Mouse (Mus musculus) cortical plate, adult 2 months (tissue): ENCODE measurements around the gene Gm49378.

ENCODE experiments used
- CTCF ChIP-seq: fragments of 200-500 bp; IDR thresholded peaks from 2 replicates; pipeline ENCODE4 v1.5.1; 2011; ENCODE audit warnings: mild to moderate bottlenecking, control low read depth, low read length; ENCODE audit not compliant: insufficient read depth; ENCODE audit errors: extremely low read depth
- POLR2A ChIP-seq: fragments of 200-500 bp; IDR thresholded peaks from 2 replicates; pipeline ENCODE4 v1.6.1; 2011; ENCODE audit warnings: mild to moderate bottlenecking, low read length, control low read depth; ENCODE audit not compliant: insufficient read depth; ENCODE audit errors: extremely low read depth

- TF ChIP-seq POLR2A (no peak), CTCF (peak; percentile 74)
Measured at GRCm38 (mm10) chr14:55681160-55682117, 43.7 kb upstream of the Gm49378 start, which contains the start of gene Tinf2.
